Comparison of ENCODE assay signal across 26 mouse cellular contexts in the genomic region with DNA sequence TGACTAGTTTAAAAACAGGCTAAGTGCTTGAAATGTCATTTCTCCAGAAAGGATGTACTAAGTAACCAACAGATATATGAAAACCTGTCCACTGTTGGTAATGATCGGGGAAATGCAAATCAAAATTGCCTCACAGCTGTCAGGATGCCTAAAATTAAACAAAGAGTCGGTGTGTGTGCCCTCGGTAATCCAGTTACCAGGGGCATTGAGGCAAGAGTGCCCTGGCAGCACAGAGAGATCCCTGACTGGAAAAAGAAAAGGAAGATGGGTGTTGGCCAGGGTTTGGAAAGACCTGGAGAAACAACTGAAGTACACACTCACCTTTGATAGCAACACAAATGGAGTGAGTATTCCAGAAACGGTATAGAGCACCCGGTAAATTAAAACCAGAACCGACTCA.
"Had no signal": no experiment of that assay in that cellular context is flagged by ENCODE, and none has a peak within 500 bp of the region (broad histone marks: within the 10 kb centered on the region; RNA-seq: fewer than 3 reads in every experiment).

No protein-coding gene starts in this region.

- H3K9me3 ChIP-seq: heart, embryonic 15.5 days; hindbrain, embryonic 15.5 days; limb, embryonic 10.5 days; limb, embryonic 12.5 days; liver, embryonic 13.5 days; liver, embryonic 15.5 days had no signal

- ATAC-seq: intestine, embryonic 16.5 days; liver, postnatal 0 days had no signal

- H3K4me3 ChIP-seq: gastrocnemius, adult 2 months; heart, adult 2 months; heart, embryonic 13.5 days; heart, embryonic 15.5 days; hindbrain, embryonic 13.5 days; hindbrain, embryonic 15.5 days; left cerebral cortex, adult 2 months; limb, embryonic 10.5 days; limb, embryonic 12.5 days; liver, embryonic 13.5 days; liver, embryonic 15.5 days had no signal

- H3K4me2 ChIP-seq: heart, embryonic 11.5 days; heart, embryonic 13.5 days; heart, embryonic 15.5 days; hindbrain, embryonic 13.5 days; hindbrain, embryonic 15.5 days; limb, embryonic 12.5 days; liver, embryonic 11.5 days; liver, embryonic 13.5 days; liver, embryonic 15.5 days had no signal

- H3K36me3 ChIP-seq: heart, embryonic 13.5 days; heart, embryonic 15.5 days; hindbrain, embryonic 13.5 days; hindbrain, embryonic 15.5 days; limb, embryonic 10.5 days; limb, embryonic 12.5 days; liver, embryonic 13.5 days; liver, embryonic 15.5 days had no signal

- H3K4me1 ChIP-seq: heart, embryonic 15.5 days; hindbrain, embryonic 13.5 days; hindbrain, embryonic 15.5 days had no signal

- H3K27ac ChIP-seq: heart, adult 2 months; heart, embryonic 13.5 days; heart, embryonic 15.5 days; hindbrain, embryonic 13.5 days; hindbrain, embryonic 15.5 days; hindbrain, postnatal 0 days; left cerebral cortex, adult 2 months; limb, embryonic 10.5 days; limb, embryonic 12.5 days; liver, embryonic 13.5 days; liver, embryonic 15.5 days had no signal

- DNase-seq: gastrocnemius, adult 2 months; gastrocnemius, postnatal 10 days; gastrocnemius, postnatal 25 days; heart, adult 11 months; heart, adult 2 months; heart, postnatal 10 days; kidney, adult 18-20 months; kidney, adult 8-10 months; kidney, postnatal 10 days; kidney, postnatal 25 days; kidney, postnatal 4 days; liver; liver, embryonic 13.5 days; liver, postnatal 0 days had no signal

- H3K27me3 ChIP-seq: heart, embryonic 15.5 days; hindbrain, embryonic 13.5 days; hindbrain, embryonic 15.5 days had no signal

- H3K9ac ChIP-seq: heart, embryonic 13.5 days; heart, embryonic 15.5 days; hindbrain, embryonic 13.5 days; hindbrain, embryonic 15.5 days; limb, embryonic 12.5 days; liver, embryonic 13.5 days; liver, embryonic 15.5 days; liver, postnatal 0 days had no signal
